Mouse (Mus musculus) activated CD4-positive, CD25-positive, alpha-beta regulatory T cell, adult 4 months (primary cell): ENCODE measurements at regions not wholly inside any gene's neighbourhood (a gene's known extent, or its start where the extent isn't known, plus 50 kb on each side); places are given as distances from the start of the nearest gene placed in this dataset.

Experiments used
- ATAC-seq: one replicate; pipeline ENCODE4 v1.8.0; 2017

DNA sequence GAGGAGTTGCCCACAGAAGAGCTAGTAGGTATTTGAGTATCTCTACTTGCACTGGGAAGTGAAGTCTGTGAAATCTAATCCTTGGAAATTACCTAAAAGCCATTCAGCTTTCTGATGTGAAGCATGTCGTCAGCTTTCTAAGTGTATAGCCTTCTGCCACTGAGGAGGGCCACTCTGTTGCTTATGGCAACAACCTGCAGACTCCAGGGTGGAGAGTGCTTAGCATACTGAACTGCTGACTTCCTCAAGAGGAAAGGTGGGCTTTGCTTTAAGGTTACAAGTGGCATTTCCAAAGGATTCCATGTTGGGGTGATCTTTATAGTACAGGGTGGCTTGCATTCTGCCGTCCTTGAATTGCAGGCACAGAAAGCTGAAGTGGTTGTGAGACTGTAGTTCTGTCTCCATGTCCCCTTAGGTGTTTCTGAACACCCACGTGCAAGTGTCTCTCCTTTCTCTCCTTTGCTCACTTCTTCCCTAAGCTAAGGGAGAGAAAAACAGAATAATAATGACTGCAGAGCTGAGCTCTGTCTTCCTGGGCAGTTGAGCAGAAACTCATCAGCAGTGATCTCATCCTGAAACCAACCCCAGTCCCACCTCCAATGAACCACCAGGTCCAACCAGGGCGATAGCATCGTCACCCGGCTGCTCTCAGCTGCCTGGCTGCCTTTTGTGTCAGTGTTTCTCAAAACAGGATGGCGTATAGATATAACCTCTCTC is 292.3 kb upstream of the Nrp1 start:
- ATAC-seq, result no peak

DNA sequence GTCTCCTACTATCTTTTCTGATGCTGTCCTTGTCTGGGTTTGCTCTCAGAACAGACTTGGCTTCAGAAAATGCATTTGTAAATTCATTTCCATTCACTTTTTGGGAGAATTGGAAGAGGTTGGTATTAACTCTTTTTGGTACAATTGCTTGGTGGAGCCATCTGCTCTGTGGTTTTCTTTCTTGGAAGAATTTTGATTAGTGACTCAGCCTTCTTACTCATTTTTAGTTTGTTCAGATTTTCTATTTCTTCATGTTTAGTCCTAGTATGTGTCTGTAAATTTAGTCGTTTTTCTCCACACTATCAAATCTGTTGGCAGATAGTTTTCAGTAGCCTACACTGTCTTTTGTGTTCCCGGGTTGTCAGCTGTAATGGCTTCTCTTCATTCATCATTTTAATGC is 288.7 kb upstream of the Nrp1 start:
- ATAC-seq, result no peak

DNA sequence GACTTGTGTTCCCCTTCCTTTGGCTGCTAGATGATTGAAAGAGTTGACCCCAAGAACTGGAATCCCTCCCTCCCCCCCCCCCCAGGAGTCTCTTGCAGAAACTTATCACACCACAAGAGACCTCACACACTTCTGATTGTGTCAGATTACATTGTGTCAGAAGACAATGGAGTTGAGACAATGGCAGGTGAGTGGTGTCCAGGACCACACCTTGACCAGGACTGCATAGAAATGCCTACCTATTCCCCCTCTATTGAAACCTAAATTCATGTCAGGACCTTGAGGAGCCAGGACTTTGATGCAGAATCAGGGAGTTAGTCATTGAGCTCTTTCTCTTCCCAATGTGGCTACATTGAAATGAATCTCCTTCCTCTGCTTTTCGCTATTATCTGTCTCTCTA is 282.8 kb upstream of the Nrp1 start:
- ATAC-seq, result no peak

DNA sequence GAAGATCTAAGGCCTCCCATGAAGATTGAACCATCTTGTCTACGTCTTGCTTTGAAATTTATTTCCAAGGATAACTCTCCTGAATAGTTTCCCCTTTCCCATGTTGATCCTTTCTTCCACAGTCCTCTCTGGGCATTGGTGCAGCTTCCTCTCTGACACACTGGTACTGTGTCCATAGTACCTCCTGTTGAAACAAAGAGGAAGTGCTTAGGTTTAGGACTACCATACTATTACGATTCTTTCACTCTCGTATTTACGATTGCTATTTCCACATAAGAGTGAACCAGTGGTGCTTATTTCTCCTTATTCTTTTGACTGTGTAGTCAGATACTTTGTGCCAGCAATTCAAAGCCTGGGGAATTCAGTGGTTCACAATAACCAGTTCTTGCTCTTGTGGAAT is 282.2 kb upstream of the Nrp1 start:
- no peak for ATAC-seq

DNA sequence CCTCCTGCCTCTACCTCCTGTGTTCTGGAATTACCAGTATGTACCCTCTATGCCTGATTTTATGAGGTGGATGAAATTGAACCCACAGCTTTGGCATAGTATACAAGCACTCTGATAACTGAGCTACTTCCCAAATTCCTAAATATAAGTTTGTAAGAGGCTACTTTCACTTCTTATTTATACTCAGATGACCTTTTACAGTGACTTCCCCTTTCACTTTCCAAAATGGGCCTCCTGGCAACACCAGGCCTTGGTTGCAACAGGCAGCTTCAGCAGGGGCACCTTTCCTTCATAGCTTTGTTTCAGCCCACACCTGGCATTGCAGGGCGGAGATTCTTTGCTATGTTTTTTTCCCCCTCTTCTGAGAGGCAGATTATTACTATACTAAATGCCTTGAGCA is 279.7 kb upstream of the Nrp1 start:
- ATAC-seq, result no peak

DNA sequence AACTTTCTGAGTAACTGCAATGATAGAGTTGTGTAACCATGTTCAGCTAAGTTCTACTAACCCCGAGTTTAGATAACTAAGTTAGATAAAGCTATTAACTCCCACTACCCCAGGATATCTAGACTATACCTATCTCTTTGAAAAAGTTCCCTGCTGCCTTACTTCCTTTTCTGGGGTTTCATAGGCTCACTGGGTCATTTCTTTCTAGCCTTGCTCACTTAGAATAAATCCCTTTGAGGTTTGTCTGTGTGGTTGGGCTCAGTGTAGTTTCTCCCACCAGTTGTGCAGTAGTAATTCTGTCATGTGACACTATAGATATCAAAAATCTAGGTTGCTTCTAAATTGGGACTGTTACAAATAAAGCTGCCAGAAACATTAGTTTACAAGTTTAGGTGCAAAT is 272.6 kb upstream of the Nrp1 start:
- no peak for ATAC-seq

DNA sequence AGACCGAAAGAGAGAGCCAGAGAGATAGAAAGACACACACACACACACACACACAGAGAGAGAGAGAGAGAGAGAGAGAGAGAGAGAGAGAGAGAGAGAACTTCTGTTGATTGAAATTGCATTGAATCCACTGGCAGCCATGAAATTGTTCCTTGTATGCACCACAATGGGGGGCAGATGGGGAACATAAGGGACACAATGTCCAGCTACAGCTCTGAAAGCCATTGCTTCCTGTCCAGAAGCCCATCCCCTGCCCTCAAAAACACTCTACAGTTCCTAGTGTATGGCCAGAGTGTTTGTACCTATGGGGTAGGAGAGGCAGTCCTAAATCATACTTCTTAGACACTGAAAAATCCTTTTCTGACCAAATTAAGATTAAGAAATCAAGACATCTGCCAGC is 270.9 kb upstream of the Nrp1 start:
- no peak for ATAC-seq

DNA sequence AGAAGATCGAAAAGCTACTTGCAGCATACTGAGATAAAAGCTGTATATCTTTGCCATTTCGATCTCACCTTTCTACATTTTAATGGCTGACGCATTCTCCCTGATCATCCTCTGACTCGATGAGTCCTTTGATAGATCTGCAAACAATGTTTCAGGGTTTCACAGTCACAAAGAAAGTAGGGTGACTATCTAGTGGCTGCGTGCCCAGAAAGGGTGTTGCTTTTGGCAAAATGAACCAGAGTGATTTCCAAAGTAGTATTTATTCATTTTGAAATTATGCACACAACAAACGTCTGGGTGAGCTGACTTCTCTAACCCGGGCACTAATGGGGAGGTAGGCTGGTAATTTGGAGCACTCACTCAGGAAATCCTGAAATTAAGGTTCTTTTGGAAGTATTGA is 265.6 kb upstream of the Nrp1 start:
- no peak for ATAC-seq

DNA sequence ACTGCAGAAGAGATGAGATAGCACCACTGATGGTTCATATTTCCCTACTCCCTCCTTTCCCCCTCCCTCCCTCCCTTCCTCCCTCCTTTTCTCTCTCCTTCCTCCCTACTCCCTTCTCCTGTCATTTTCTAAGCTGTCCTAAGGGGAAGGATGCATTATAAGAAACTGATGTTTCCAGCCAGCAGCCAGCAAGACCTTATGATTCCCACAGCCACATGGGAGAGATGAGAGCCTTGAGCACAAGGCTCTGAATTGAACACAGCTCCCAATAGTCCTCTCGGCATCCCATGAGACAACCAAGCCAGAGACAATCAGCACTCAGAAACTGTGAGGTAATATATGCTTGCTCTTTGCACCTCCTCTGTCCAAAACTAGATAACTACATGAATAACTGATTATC is 263.0 kb upstream of the Nrp1 start:
- no peak for ATAC-seq

DNA sequence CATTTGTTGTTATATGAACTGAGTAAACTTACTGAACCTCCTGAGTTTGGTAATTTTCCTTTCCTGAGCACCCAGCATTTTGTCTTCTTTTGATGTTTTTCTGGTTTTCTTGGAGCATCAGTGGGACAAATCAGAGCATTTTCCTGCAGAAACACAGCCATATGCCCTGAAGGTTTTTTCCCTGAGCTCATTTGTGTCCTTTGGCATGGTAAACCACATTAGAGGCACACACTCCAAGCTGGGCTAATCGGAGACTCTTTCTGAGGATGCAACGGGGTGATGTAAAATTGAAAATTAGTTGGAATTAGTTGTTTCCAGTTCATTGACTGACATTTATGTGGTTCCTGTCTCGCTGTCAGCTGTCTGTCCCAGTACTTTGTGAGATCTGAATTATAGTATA is 260.8 kb upstream of the Nrp1 start:
- no peak for ATAC-seq

DNA sequence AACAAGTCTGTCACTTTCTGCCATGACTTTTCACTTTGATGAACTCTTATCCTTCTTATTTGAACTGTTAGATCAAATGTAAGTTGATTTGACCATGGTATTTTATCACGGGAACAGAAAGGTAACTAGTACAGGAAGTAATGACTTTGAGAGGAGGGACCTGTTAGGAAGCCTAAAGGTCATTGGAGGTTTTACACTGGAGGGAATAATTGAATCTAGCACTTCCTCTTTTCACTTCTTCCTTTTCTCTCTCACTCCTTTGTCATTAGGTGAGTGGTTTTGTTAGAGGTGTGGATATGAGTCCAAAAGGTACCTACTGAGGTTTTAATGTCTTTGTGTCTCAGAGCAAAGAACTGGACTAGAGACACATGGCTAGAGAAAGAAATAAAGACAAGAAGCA is 255.0 kb upstream of the Nrp1 start:
- no peak for ATAC-seq

DNA sequence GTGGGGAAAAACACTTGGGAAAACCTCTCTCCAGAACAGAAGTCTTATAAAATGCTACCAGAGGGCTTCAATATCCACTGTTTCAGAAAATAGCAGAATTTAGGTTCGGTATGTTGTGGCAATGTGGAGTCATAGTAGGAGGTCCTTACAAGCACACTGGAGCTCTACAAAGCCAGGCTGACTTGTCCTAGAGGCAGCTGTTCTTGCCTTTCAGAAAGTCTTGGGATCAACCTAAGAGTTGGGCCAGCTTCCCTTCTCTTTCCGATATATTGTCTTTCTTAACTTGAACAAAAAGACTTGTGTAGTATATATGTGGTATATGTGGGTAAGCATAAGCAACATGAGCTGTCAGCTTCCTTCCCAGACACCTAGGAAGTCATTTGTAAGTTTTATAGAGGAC is 251.8 kb upstream of the Nrp1 start:
- ATAC-seq, result no peak

DNA sequence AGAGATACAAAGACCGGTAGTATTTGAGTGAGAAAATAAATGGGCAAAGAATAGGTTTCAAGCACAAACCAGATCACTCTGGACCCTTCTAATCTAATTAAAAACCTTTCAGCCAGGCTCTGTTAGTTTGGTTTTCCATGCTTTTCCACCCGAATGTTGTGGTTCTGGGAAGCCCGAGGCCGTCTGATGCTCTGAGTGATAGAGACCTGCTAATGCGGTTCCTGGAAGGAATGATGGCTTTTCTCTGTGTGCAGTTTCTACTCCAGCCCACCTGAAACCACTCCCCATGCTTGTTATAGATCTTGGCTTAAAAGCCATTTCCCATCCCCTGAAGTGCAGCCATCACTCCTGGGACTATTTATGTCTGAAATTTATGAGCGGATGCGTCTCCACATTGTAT is 251.4 kb upstream of the Nrp1 start:
- ATAC-seq, result no peak

DNA sequence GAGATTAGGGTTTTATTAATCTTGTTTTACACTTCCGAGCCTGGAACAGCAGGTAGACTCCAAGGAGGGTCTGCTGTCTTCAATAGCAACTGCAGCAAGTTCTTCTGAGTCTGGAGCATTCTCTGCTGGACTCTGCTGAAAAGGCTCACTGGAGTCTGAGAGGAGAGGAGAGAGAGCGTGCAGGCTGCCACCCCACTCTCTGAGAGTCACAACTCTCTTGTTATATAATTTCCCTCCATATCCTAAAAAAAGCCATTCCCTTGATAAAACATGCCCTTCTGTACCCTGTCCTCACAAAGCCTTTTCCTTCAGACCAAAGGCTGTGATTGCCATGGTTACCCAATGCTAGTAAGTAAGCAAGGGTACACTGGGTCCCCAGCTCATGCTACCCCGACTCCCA is 249.4 kb upstream of the Nrp1 start:
- no peak for ATAC-seq

DNA sequence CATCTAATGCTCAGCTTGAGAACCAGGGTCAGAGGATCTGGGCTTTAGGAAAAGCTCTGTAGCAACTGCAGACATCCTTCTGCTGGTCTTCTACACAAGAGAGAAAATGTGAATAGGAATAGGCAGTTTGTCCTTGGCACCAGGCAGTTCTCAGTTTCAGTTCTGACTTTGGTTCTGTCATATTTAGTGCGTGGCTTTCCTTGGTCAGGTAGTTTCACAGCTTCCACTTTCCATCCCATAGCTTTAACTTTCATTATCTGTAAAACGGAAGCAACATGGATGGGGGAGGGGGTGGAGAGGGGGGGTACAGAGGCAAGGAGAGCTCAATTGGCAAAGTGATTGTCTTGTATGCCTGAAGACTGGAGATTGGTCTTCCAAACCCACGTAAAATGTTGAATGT is 247.3 kb upstream of the Nrp1 start:
- ATAC-seq, result no peak

DNA sequence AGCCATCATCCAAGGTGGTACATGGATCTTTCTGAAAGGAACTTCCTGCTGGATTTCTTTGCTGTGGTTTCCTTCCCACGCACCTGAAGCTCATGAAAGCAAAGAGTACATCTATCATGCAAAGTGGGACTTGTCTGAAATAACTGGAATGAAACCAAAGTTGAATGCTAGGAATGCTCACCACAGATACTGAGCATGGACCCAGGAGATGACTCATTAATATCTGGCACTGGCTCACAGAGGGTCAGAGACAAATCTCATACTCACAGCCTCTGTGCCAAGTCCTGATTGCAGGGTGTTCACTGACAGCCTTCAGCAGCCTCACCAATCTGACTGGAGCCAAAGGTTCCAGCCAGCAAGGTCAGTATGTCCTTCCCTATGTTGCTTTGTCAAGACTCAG is 245.3 kb upstream of the Nrp1 start:
- no peak for ATAC-seq

DNA sequence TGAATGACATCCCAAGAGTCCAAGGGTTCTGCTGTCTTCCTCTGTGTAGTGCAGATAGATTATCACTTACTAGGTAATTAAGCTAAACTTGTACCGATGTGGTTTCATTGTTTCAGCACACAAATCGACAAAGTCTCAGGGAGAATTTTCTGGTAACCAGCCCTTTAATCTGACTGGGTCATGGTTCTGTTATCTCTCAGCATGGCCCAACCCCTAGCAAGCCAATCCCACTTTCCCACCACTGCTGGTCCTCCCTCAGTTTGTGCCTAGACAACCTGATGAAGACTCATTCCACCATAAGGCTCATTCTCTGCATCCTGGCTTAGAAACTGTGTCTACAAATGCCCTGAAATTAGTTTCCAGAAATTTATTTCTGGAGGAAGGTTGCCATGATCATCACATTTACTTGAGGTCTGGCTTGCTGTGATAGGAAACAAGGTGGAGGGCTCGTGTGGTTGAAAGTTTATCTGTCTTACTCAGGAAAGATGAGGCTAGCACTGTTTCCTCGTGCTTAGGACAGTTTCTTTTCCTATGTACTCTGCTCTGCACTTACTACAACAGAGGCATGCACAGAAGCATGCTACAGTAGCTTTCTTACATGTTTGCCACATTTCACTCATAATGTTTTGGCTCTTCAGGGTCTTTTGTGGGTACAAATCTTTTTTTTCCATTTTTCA is 217.0 kb upstream of the Nrp1 start:
- ATAC-seq, result no peak

DNA sequence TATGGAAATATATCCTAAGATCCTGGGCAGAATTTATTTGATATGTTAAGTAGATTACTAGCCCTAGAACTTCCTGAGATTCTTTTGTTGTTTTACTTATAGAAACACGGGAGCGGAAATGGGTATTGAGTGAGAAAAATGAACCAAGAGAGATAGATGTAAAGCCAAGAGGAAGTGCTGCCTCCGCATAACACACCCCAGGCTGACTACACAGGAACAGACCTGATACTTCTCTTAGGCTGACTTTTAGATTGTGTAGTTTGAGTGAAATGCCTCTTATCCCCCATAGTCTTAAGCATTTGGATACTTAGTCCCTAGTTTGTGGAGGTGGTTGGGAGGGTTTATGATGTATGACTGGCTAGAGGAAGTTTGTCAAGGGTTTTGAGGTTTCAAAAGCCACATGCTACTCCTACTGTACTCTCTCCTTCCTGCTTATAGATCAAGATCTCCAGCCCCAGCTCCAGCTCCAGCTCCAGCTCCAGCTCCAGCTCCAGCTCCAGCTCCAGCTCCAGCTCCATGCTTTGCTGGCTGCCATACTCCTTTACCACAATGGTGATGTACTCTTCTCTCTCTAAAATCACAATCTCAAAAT is 210.0 kb upstream of the Nrp1 start:
- ATAC-seq, result peak; percentile 75

DNA sequence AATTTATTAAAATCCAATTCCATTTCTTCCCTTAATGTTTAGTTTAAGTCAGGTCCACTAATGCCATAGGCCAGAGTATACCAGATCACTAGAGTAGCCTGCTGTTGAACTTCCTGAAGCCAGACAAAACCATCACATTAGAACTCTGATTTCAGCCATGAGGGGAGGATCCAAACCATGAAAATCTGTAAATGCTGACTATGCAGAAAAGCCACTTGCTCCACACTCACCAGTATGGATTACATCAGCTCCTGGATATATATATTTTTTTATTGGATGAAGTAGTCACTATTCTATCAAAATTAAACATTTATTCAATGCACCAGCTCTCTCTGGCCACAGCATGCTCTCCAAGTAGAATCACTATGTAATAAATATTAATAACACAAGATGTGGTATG is 202.8 kb upstream of the Nrp1 start:
- no peak for ATAC-seq

DNA sequence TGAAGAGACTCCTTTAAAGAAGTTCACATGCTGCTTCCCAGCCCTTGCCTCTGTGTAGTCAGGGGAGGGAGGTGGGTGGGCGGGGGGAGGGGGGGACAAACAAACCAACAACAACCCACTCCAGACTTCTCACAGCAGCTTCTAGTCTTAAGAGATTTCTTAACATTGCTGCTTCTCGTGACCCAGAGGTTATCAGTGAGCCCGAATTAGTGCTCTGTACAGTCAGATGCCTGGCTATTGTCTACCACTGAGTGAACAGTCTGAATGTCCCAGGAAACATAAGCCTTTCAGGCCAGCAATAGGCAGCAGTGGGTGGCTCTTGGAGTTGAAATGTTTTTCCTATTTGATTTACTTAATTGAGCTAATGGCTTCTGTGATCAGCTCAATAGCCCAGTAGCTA is 202.2 kb upstream of the Nrp1 start:
- ATAC-seq, result no peak

DNA sequence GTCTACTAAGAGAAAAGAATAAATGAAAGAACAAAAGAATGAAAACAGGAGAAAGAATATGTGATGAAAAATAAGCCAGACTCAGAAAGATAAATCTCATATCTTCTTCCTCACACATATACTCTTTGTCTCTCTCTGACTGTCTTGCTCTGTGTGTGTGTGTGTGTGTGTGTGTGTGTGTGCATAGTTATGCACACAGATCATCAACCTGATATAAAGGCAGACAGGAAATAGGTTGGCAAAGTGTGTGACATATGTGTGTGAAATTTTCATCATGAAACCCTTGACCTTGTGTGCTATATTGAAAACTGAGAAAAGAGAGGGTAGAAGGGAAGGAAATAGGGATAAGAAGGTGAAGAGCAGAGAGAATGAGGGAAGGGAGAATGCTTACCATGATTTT is 195.5 kb upstream of the Nrp1 start:
- no peak for ATAC-seq

DNA sequence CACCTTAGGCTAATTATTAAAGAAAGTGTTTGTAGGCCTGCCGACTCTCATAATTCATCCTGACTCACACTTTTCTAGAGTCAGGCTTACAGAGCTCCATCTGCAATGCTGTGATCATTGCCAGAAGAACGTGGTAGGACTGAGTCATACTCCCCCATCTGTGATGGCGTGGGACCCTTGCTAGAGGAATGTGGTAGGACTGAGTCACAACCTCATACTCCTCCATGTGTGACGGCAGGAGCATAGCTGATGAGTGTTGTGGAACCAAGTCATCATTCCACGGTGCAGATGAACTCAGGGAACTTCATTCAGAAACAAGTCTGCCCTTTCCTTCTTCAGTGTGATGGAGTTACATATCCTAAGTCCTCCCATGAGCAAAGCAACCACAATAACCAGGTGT is 193.4 kb upstream of the Nrp1 start:
- ATAC-seq, result no peak

DNA sequence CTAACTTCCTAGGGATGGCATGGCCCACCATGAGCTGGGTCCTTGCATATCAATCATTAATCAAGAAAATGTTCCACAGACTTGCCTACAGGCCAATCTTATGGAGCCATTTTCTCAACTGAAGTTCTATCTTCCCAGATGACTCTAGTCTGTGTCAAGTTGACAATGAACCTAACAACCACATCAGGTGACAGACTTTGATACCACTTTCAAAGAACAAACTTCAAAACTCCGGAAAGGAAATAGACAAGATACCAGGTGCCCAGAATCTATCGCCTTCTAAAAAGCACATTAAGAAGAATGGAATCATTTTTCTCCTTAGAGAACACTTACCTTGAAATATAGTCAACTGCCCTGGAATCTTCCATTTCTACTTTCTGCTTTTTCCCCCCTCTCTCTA is 192.8 kb upstream of the Nrp1 start:
- ATAC-seq, result no peak

DNA sequence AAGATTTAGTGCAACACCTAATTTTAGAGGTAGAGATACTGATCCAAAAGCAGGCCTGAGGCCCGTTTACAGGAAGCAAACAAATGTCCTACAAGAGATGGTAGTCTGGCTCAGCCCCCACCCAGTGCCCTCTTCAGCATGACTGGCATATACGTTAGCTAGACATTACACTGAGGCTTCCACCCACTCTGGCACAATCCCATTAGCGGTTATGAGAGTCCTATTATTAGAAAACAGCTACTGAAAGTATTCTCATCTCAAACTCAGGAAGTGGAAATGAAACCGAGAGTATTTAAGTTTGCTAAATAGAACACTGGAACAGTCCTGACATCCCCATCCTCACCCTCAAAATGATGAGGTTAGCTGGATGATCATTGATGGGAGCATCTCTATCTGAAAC is 192.3 kb upstream of the Nrp1 start:
- ATAC-seq, result no peak

DNA sequence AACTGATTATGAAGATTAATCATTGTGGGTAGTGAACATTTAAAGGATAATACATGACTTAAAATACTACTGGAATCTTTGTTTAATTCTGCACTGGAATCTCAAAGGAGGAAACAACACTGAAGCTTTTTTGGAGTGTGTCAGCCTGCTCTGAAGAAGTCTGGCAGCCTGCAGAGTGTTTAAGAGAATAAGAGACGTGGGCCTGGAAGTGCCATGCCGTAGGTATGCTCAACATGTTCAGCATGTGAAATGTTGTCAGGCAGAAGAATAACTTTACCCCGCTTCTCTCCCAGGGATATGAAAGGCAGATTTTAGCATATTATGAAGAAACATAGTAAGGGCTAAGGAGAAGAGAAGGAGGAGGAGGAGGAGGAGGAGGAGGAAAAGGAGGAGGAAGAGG is 189.6 kb upstream of the Nrp1 start:
- no peak for ATAC-seq
